In genomic region chr8:65922294-65923019, GRCm38 (mm10) we compare ENCODE assay signal across 17 mouse cellular contexts.
A peak's percentile ranks its signal among the peaks of the same experiment; 100 is the strongest.
DNase-seq lines count a peak whose midpoint lies in the region; ATAC-seq lines count a peak whose summit lies in the region.
"Had no signal": no experiment of that assay in that cellular context is flagged by ENCODE, and none has a peak within 500 bp of the region (broad histone marks: within the 10 kb centered on the region; RNA-seq: fewer than 3 reads in every experiment).

No protein-coding gene starts in this region.

- H3K27me3 ChIP-seq in forebrain, embryonic 15.5 days = no peaks in the 10 kb centered on the region
- H3K27me3 ChIP-seq in forebrain, embryonic 11.5 days (ENCODE audit: control insufficient read depth, insufficient read depth, low read length) = no peaks in the 10 kb centered on the region
- H3K27me3 ChIP-seq in liver, embryonic 11.5 days (replicated peaks; ENCODE audit: control insufficient read depth, insufficient read depth, low read length) = no peaks in the 10 kb centered on the region
- H3K27me3 ChIP-seq: embryonic facial prominence, embryonic 15.5 days; heart, embryonic 12.5 days; liver, embryonic 15.5 days had no signal

- peak; percentile 97 for ATAC-seq in forebrain, embryonic 15.5 days (replicated peaks)
- ATAC-seq in forebrain, embryonic 11.5 days (replicated peaks; ENCODE audit: low FRiP score) = no peak
- ATAC-seq in liver, embryonic 11.5 days (replicated peaks; ENCODE audit: low FRiP score) = no peak
- ATAC-seq: activated CD4-positive, CD25-positive, alpha-beta regulatory T cell, adult 4 months had no signal

- peak overlapping the region; percentile 53 for H3K27ac ChIP-seq in forebrain, embryonic 15.5 days (replicated peaks)
- H3K27ac ChIP-seq in forebrain, embryonic 11.5 days (ENCODE audit: low read depth, low read length) = no peak overlapping the region
- H3K27ac ChIP-seq in liver, embryonic 11.5 days (ENCODE audit: low read depth, low read length) = no peak overlapping the region
- H3K27ac ChIP-seq: embryonic facial prominence, embryonic 15.5 days; limb, embryonic 10.5 days; liver, embryonic 15.5 days; stomach, postnatal 0 days had no signal

- no peaks in the 10 kb centered on the region for H3K36me3 ChIP-seq in forebrain, embryonic 15.5 days
- no peaks in the 10 kb centered on the region for H3K36me3 ChIP-seq in forebrain, embryonic 11.5 days (ENCODE audit: control insufficient read depth, insufficient read depth, low read length)
- H3K36me3 ChIP-seq in liver, embryonic 11.5 days (ENCODE audit: control insufficient read depth, insufficient read depth, low read length) = no peaks in the 10 kb centered on the region
- H3K36me3 ChIP-seq: embryonic facial prominence, embryonic 15.5 days; heart, embryonic 12.5 days; limb, embryonic 10.5 days; liver, embryonic 15.5 days had no signal

- H3K4me3 ChIP-seq in forebrain, embryonic 15.5 days = no peak overlapping the region
- no peak overlapping the region for H3K4me3 ChIP-seq in forebrain, embryonic 11.5 days (ENCODE audit: low read depth, low read length)
- H3K4me3 ChIP-seq in liver, embryonic 11.5 days (ENCODE audit: low read depth, low read length) = no peak overlapping the region
- H3K4me3 ChIP-seq: embryonic facial prominence, embryonic 15.5 days; heart, embryonic 12.5 days; limb, embryonic 10.5 days; liver, embryonic 15.5 days had no signal

- peaks cover 6% of the 10 kb centered on the region; the same call in 1 of the 2 replicates for H3K4me1 ChIP-seq in forebrain, embryonic 15.5 days
- no peaks in the 10 kb centered on the region for H3K4me1 ChIP-seq in forebrain, embryonic 11.5 days (replicated peaks; ENCODE audit: control insufficient read depth, insufficient read depth, low read length)
- H3K4me1 ChIP-seq in liver, embryonic 11.5 days (replicated peaks; ENCODE audit: control insufficient read depth, insufficient read depth, low read length) = no peaks in the 10 kb centered on the region
- H3K4me1 ChIP-seq: embryonic facial prominence, embryonic 15.5 days; heart, embryonic 12.5 days; limb, embryonic 10.5 days; liver, embryonic 15.5 days had no signal

- 34% methylated on average over 3 of the region's 3 CpGs for WGBS in forebrain, embryonic 15.5 days
- WGBS in forebrain, embryonic 11.5 days = 92% methylated on average over 3 of the region's 3 CpGs
- 75% methylated on average over 3 of the region's 3 CpGs for WGBS in liver, embryonic 11.5 days

- no peak for DNase-seq in forebrain, embryonic 11.5 days (ENCODE audit: low spot score)
- peak; percentile 12 to 16 for DNase-seq in right cerebral cortex, postnatal 36 days (ENCODE audit: low spot score in 2 of 2)
- DNase-seq in right cerebral cortex, postnatal 4 days = no peak
- DNase-seq in layer of hippocampus, adult 9-11 months = peak; percentile 67
- peak; percentile 55 for DNase-seq in telencephalon, adult 2 months (ENCODE audit: low read depth, low spot score)
- no peak for DNase-seq in ovary, postnatal 10 days (ENCODE audit: low spot score)
- no peak for DNase-seq in liver, embryonic 11.5 days (ENCODE audit: low spot score)
- DNase-seq: cerebellum, postnatal 25 days; kidney, postnatal 10 days; lung, postnatal 36 days had no signal

- no peaks in the 10 kb centered on the region; the same call in 1 of the 2 replicates for H3K9me3 ChIP-seq in forebrain, embryonic 15.5 days
- H3K9me3 ChIP-seq in forebrain, embryonic 11.5 days (ENCODE audit: control insufficient read depth, low read length) = no peaks in the 10 kb centered on the region
- no peaks in the 10 kb centered on the region for H3K9me3 ChIP-seq in liver, embryonic 11.5 days (ENCODE audit: control insufficient read depth, low read length)
- H3K9me3 ChIP-seq: embryonic facial prominence, embryonic 15.5 days; heart, embryonic 12.5 days; limb, embryonic 10.5 days; liver, embryonic 15.5 days had no signal

- H3K4me2 ChIP-seq in forebrain, embryonic 15.5 days (replicated peaks) = no peak overlapping the region
- H3K4me2 ChIP-seq in forebrain, embryonic 11.5 days (ENCODE audit: low read depth, low read length, severe bottlenecking) = no peak overlapping the region
- no peak overlapping the region for H3K4me2 ChIP-seq in liver, embryonic 11.5 days
- H3K4me2 ChIP-seq: embryonic facial prominence, embryonic 15.5 days; heart, embryonic 12.5 days; liver, embryonic 15.5 days had no signal

- no peak overlapping the region for H3K9ac ChIP-seq in forebrain, embryonic 15.5 days (replicated peaks)
- H3K9ac ChIP-seq in forebrain, embryonic 11.5 days (ENCODE audit: low read length) = no peak overlapping the region
- H3K9ac ChIP-seq in liver, embryonic 11.5 days (ENCODE audit: low read depth, low read length) = no peak overlapping the region
- H3K9ac ChIP-seq: embryonic facial prominence, embryonic 15.5 days; heart, embryonic 12.5 days; liver, embryonic 15.5 days had no signal

Comparison
In these comparisons a context has a peak if more than half of its experiments do, and no peak if none do; other contexts are left out.
1. DNase-seq: peak in right cerebral cortex, postnatal 36 days (2 of 2), layer of hippocampus, adult 9-11 months (single experiment) and telencephalon, adult 2 months (single experiment); none in forebrain, embryonic 11.5 days (single experiment), right cerebral cortex, postnatal 4 days (single experiment), ovary, postnatal 10 days (single experiment) and liver, embryonic 11.5 days (single experiment).